Mouse (Mus musculus) left cerebral cortex, postnatal 14 days (tissue): ENCODE data around the gene Nop56. TPM values are rescaled to one million over a fixed set of nuclear protein-coding genes. Genes with fewer than 3 reads are reported as not detected.

Source experiments
- DNase-seq, 2 experiments: peaks; one replicate each; pipeline ENCODE4 v3.0.0; 2021 to 2022; ENCODE audit warnings: low spot score in 2 of 2, mixed read lengths in 1 of 2
- intact Hi-C: fragments of 180-260 bp; cut with DNase I; formaldehyde crosslinking; loops from one replicate; pipeline ENCODE4 v1.15.1; 2025
- total RNA-seq, 2 experiments: library from RNA; stranded (reverse); gene quantifications; 2 replicates each; pipeline ENCODE4 v1.2.3; 2021

Gene Nop56
- total RNA-seq, 2 experiments from 2014 or later = 125 to 144 TPM

DNA sequence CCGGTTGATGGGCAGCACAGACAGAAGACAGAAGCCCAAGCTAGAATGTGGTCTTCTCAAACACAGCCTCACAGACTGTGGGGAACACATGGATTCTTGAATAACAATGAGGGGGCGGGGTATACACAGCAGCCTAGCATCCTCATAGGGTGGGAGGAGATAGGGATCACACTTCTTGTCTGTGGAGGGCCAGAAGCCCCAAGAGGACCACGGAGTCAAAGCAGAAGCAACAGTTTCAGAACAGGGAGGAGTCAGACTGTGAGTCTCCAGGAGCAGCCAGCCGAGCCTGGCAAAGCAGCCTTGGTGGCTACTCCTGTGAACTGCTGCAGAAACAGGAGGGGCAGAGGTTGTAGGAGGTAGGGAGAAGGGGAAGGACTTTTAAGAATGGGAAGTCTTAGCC is 19.3 kb downstream of the Nop56 start:
- no peak for DNase-seq
- intact Hi-C loops = loop anchor here (10.0 kb wide), 1 partner anchor 231 kb away; no protein-coding TSS in a partner anchor

GRCm38 (mm10) chr2:130294218-130294935 is 20.1 kb downstream of the Nop56 start:
- intact Hi-C loops = loop anchor here (10.0 kb wide), 1 partner anchor 230 kb away; no protein-coding TSS in a partner anchor

DNA sequence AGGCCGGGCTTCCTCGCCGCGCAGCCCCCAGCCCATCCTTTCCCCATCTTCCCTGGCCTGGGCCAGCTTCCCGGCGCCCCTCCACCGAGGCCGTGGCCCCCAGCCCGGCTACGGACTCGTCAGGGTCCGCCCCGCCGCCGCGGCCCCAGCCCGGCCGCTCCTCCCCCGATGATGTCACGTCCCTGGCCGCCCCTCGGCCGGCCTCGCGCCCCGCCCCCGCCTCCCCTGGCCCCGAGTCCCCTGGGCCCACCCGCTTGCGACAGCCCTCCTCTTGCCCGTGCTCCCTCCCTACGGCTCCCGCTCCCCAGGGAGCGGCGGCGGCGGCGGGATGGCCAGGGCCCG is 20.7 kb downstream of the Nop56 start, which contains the start of gene Ebf4:
Ebf4 (plus strand) TSS at position 234 of the 342 bp plus-strand sequence.
- intact Hi-C loops = loop anchor here (10.0 kb wide), 1 partner anchor 230 kb away; no protein-coding TSS in a partner anchor
- DNase-seq = peak in 1 of 2 experiments; percentile 39

More at GRCm38 (mm10) chr2:130294218-130294935, 20.1 kb downstream of the Nop56 start:
- no peak for DNase-seq

DNA sequence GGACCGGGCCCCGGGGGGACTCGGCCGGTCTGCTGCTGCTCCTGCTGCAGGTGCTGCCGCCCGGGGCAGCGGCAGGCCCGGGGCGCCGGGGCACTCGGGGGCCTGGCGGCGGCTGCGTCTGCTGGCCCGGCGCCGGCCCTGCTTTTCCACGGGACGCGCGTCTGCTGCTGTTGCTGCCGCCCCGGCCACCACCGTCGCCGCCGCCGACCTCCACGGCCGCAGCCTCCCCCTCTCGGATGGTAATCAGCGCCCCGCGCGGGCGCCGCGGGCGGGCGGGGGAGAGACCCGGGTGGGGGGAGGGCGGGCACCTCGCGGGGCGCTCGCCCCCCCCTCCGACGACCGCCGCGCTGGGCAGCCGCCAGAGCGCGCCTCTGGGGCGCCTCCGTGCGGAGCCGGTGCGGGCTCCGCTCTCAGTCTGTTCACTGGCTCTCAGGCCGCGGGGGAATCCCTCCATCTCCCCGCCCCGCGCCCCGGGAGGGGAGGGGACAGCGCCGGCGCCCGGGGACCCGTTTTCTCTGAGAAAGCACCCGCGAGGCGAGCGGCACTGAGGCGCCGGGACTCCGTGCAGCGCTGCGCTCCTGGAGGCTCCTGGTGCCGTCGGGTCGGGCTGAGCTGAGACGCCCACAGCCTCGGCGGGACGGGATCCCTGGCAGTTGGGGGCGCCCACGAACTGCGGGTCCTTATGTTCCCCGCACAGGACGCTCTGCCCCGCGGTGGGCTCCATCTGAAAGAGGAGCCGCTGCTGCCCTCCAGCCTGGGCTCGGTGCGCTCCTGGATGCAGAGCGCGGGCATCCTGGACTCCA is 21.3 kb downstream of the Nop56 start:
- intact Hi-C loops = loop anchor here (10.0 kb wide), 1 partner anchor 229 kb away; no protein-coding TSS in a partner anchor
- DNase-seq = peak in 1 of 2 experiments; percentile 52

DNA sequence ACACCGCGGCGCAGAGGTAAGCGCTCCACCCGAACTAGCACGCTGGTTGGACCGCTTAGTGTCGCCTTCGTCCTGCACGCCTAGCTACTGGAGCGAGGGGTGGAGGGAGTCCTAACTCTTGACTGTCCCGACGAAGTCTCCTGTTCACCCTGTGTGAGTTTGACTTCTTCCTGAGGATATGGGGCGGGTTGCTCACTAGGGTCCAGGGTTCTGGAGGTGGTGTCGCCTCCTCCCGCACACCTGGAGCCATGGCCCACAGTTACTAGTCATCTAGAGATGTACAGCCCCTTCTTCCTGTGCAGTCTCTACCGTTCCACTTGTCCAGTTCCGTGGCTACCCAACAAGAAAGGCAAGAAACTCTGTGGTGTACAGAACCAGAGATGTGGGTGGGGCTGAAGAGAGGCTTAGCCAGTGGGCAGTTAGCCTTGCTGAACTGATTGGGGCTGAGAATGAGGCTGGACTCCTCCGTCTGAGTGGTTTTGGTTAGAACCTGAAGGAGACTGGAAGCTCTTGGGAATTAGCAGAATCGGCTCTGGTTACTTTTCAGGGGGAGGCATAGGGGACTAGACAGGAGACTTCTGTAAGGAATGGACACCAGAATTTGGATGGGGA is 22.0 kb downstream of the Nop56 start:
- intact Hi-C loops = loop anchor here (10.0 kb wide), 1 partner anchor 229 kb away; no protein-coding TSS in a partner anchor
- DNase-seq = no peak

- DNase-seq = no peak
- intact Hi-C loops = loop anchor here (10.0 kb wide), 1 partner anchor 227 kb away; no protein-coding TSS in a partner anchor
These were observed 23.4 kb downstream of the Nop56 start for GRCm38 (mm10) chr2:130297580-130297979.

DNA sequence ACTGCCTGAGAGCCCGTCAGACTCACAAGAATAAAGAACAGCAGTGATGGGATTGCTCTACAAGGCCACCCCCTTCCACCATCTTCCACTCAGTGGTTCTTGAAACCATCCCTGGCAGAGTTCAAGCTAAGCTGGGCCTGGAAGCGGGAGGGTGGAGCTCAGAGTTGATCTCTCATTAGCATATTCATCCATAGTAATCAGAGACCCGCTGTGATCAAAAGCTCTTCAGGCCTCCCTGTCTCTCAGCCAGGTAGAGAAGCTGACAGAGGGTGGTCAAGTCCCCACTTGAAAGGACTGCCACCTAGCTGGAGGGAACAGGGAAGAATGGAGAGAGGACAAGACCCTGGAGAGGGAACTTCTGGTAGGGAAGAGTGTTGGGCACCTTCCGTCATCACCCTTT is 28.8 kb downstream of the Nop56 start:
- intact Hi-C loops = no loop called here
- no peak for DNase-seq

DNA sequence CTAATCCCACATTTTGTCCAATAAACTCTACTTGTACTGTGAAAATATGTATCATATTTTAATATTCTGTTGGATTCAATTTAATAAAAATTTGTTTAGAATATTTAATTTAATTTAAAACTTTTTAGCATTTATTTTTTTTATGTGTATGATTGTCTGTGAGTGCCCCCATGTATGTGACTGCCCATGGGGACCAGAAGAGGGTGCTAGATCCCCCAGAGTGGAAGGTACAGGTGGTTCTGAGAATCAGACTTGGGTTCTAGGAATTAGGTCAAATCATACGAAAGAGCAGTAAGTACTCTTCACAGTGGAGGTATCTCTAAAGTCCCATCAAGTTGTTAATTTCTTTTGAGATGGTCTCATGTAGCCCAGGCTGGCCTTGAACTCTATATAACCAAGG is 52.8 kb downstream of the Nop56 start:
- no peak for DNase-seq
- intact Hi-C loops = no loop called here

Other genes with a start within 250 kb of the Nop56 start
- under 1 TPM; 0.32 to 0.33 TPM for gene Tgm6, start 162.0 kb upstream of the Nop56 start, total RNA-seq
- gene Snrpb, start 95.0 kb upstream of the Nop56 start, total RNA-seq = 100 to 1,000 TPM; 103 to 105 TPM
- gene Tmc2, start 79.2 kb upstream of the Nop56 start, total RNA-seq = not detected
- gene Idh3b, start 10.1 kb downstream of the Nop56 start, total RNA-seq = 100 to 1,000 TPM; 260 to 269 TPM
- 10 to 100 TPM in 1 of 2 experiments, 1 to 10 TPM in 1; 9.1 to 11.7 TPM for gene Ebf4, start 20.7 kb downstream of the Nop56 start, total RNA-seq
- 10 to 100 TPM in 1 of 2 experiments, 1 to 10 TPM in 1; 8.5 to 13.2 TPM for gene Cpxm1, start 123.1 kb downstream of the Nop56 start, total RNA-seq
- not detected for gene Gm28372, start 130.8 kb downstream of the Nop56 start, total RNA-seq
- not detected for gene 1700020A23Rik, start 130.8 kb downstream of the Nop56 start, total RNA-seq
- not detected for gene Tmem239, start 132.0 kb downstream of the Nop56 start, total RNA-seq
- gene Vps16, start 149.9 kb downstream of the Nop56 start, total RNA-seq = 10 to 100 TPM; 66.7 to 83.6 TPM
- gene Pced1a, start 150.3 kb downstream of the Nop56 start, total RNA-seq = 10 to 100 TPM; 21.3 to 22.1 TPM
- 100 to 1,000 TPM; 251 to 257 TPM for gene Ptpra, start 175.8 kb downstream of the Nop56 start, total RNA-seq